Mouse (Mus musculus): Measurements from ENCODE around the gene Jph2. TPM values are rescaled to one million over a fixed set of nuclear protein-coding genes. Genes with fewer than 3 reads are reported as not detected.

Gene Jph2
- polyA plus RNA-seq, 1 experiment from 2014 or later: 0.19 TPM

DNA sequence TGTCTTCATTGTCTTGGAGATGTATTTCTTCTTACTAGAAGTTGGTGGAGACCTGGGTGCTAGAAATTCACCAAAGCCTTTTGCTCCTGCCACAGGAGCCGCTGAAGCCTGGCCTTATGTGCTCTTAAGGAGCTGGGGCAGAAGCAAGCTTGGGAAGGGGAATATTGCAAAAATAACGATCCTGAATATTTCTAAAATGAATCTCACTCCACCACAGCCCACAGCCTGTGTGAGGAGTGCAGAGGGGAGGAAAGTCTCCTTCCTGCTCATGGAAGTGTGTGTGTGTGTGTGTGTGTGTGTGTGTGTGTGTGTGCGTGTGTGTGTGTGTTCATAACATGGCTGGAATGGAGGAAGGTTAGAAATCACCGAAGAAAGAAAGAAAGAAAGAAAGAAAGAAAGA lies 977 bp upstream of the Jph2 start:
- H3K9ac ChIP-seq (ENCODE audit: low read length): no peak overlapping the region
- no peak overlapping the region for H3K4me2 ChIP-seq
- H3K36me3 ChIP-seq (ENCODE audit: control insufficient read depth, insufficient read depth, low read length): no peaks in the 10 kb centered on the region
- WGBS: 76% methylated on average over 4 of the region's 4 CpGs
- no peaks in the 10 kb centered on the region for H3K27me3 ChIP-seq (ENCODE audit: control insufficient read depth, insufficient read depth, low read length)
- H3K27ac ChIP-seq (ENCODE audit: low read depth, low read length): no peak overlapping the region
- no peaks in the 10 kb centered on the region for H3K9me3 ChIP-seq (ENCODE audit: control insufficient read depth, low read length)
- H3K4me3 ChIP-seq (ENCODE audit: low read depth, low read length): no peak overlapping the region
- no peak for DNase-seq (ENCODE audit: low spot score, missing footprints)
- no peak for ATAC-seq (ENCODE audit: low FRiP score)
- peaks cover 7% of the 10 kb centered on the region for H3K4me1 ChIP-seq (ENCODE audit: control insufficient read depth, insufficient read depth, low read length)

DNA sequence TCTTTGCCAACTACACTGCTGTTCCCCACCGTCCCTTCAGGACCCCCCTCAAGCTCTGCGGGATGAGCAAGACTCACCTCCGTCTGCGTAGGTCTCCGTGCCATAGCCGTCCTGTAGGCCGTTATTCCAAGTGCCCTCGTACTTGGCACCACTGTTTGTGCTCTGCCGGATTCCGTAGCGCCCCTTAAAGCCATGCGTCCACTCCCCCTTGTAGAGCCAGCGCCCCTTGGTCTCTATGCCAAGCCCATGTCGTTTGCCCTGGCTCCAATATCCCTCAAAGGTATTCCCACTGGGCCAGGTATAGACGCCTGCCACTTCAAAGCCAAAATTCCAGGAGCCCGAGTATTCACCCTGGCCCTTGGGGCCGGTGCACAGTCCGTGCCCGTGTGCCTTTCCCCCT lies 722 bp downstream of the Jph2 start:
- Histone ChIP-seq H3K4me1 (ENCODE audit: control insufficient read depth, insufficient read depth, low read length) (peaks cover 7% of the 10 kb centered on the region), H3K27me3 (ENCODE audit: control insufficient read depth, insufficient read depth, low read length) (no peaks in the 10 kb centered on the region), H3K36me3 (ENCODE audit: control insufficient read depth, insufficient read depth, low read length) (no peaks in the 10 kb centered on the region), H3K4me3 (ENCODE audit: low read depth, low read length) (no peak overlapping the region), H3K9me3 (ENCODE audit: control insufficient read depth, low read length) (no peaks in the 10 kb centered on the region), H3K9ac (ENCODE audit: low read length) (no peak overlapping the region), H3K4me2 (no peak overlapping the region), H3K27ac (ENCODE audit: low read depth, low read length) (no peak overlapping the region)
- DNase-seq (ENCODE audit: low spot score, missing footprints): no peak
- WGBS: 93% methylated on average over 19 of the region's 19 CpGs
- ATAC-seq (ENCODE audit: low FRiP score): no peak

DNA sequence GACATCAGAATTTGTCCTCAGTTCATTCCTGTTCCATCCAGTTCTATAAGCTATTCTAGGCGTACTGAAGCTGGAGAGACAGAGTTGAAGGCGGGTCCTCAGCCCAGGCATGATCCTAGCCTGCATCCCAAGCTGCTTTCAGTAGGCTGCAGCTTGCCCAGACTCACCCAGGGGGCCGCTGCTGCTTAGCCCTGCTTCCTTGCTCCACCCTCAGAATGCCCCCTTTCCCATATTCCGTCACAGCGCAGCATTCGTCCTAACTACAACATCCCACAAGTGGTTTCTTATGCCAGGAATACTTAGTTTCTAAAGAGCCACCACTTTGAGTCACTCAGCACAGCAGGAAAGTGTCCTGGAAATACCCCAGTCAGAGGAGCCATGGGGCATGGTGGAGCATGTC lies 2.8 kb downstream of the Jph2 start:
- no peak overlapping the region for H3K27ac ChIP-seq (ENCODE audit: low read depth, low read length)
- ATAC-seq (ENCODE audit: low FRiP score) (no peak), DNase-seq (ENCODE audit: low spot score, missing footprints) (no peak)
- 77% methylated on average over 6 of the region's 6 CpGs for WGBS
- no peak overlapping the region for H3K4me2 ChIP-seq
- no peaks in the 10 kb centered on the region for H3K36me3 ChIP-seq (ENCODE audit: control insufficient read depth, insufficient read depth, low read length)
- H3K9me3 ChIP-seq (ENCODE audit: control insufficient read depth, low read length): no peaks in the 10 kb centered on the region
- no peak overlapping the region for H3K4me3 ChIP-seq (ENCODE audit: low read depth, low read length)
- no peak overlapping the region for H3K9ac ChIP-seq (ENCODE audit: low read length)
- H3K4me1 ChIP-seq (ENCODE audit: control insufficient read depth, insufficient read depth, low read length): peaks cover 7% of the 10 kb centered on the region
- H3K27me3 ChIP-seq (ENCODE audit: control insufficient read depth, insufficient read depth, low read length): no peaks in the 10 kb centered on the region

DNA sequence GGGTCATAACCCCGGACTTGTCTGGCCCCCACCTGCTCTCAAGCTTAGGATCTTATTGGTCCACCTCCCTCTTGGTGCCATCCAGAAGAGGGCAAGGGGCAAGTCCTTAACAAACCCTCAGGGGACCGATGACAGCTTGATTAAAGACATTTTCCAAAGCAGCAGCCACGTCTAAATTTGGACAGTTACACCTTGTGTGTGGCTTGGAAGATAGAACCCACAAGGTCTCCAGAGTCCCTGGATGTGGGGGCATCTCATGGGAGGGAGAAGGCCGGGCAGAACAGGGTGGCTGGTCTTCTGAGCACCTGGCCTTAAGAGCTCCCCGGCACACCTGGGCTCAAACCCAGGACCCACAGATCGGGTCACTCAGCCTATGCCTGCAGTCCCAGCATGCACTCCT lies 3.8 kb downstream of the Jph2 start:
- Histone ChIP-seq H3K9ac (ENCODE audit: low read length) (no peak overlapping the region), H3K9me3 (ENCODE audit: control insufficient read depth, low read length) (no peaks in the 10 kb centered on the region), H3K36me3 (ENCODE audit: control insufficient read depth, insufficient read depth, low read length) (no peaks in the 10 kb centered on the region), H3K4me3 (ENCODE audit: low read depth, low read length) (no peak overlapping the region), H3K4me1 (ENCODE audit: control insufficient read depth, insufficient read depth, low read length) (peaks cover 7% of the 10 kb centered on the region), H3K27me3 (ENCODE audit: control insufficient read depth, insufficient read depth, low read length) (no peaks in the 10 kb centered on the region), H3K27ac (ENCODE audit: low read depth, low read length) (no peak overlapping the region), H3K4me2 (no peak overlapping the region)
- DNase-seq (ENCODE audit: low spot score, missing footprints) (no peak), ATAC-seq (ENCODE audit: low FRiP score) (no peak)
- 87% methylated on average over 6 of the region's 6 CpGs for WGBS

DNA sequence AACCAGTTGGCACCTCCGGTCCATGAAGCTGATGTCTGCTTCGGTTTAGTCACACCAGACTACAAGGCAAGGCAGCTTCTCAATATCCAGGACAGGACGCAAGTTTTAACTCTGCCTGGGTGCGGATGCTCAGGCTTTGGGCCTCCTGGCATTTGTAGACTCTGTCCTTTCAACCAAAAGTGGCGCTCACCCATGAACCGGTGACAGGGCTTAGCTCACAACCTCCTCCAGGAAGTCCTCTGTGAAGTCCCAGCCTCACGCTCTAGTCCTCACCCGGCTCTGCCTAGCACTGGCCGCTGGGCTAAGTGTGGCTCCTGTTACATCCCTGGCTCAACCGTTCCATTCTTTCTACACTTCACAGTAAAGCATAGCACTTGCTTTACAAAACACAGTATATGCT lies 4.6 kb downstream of the Jph2 start:
- Histone ChIP-seq H3K9me3 (ENCODE audit: control insufficient read depth, low read length) (no peaks in the 10 kb centered on the region), H3K4me3 (ENCODE audit: low read depth, low read length) (no peak overlapping the region), H3K36me3 (ENCODE audit: control insufficient read depth, insufficient read depth, low read length) (no peaks in the 10 kb centered on the region), H3K27me3 (ENCODE audit: control insufficient read depth, insufficient read depth, low read length) (no peaks in the 10 kb centered on the region), H3K4me1 (ENCODE audit: control insufficient read depth, insufficient read depth, low read length) (peaks cover 7% of the 10 kb centered on the region), H3K27ac (ENCODE audit: low read depth, low read length) (no peak overlapping the region), H3K9ac (ENCODE audit: low read length) (no peak overlapping the region), H3K4me2 (no peak overlapping the region)
- DNase-seq (ENCODE audit: low spot score, missing footprints) (no peak), ATAC-seq (ENCODE audit: low FRiP score) (no peak)
- WGBS: 92% methylated on average over 10 of the region's 10 CpGs

DNA sequence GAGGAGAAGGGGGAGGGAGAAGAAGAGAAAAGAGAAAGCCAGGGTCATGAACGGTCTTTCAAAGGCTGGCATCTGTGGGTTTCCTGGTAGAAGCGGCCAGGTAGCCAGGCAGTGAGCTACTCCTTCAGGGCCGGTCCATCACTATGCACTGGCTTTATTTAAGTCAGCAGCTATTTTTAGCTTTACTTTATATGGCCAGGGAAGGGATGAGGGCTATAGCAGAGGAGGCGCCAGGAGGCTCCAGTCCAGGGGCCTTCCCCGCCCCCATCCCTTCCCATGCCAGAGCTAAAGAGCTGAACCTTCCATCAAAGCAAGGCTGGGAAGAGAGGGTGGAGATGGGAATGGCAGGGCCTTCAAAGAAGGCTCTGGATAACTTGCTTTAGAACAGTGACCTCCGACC lies 5.4 kb downstream of the Jph2 start:
- ATAC-seq (ENCODE audit: low FRiP score): no peak
- H3K27ac ChIP-seq (ENCODE audit: low read depth, low read length): no peak overlapping the region
- H3K36me3 ChIP-seq (ENCODE audit: control insufficient read depth, insufficient read depth, low read length): no peaks in the 10 kb centered on the region
- H3K4me3 ChIP-seq (ENCODE audit: low read depth, low read length): no peak overlapping the region
- no peak overlapping the region for H3K9ac ChIP-seq (ENCODE audit: low read length)
- WGBS: 78% methylated on average over 6 of the region's 6 CpGs
- H3K9me3 ChIP-seq (ENCODE audit: control insufficient read depth, low read length): no peaks in the 10 kb centered on the region
- H3K4me2 ChIP-seq: no peak overlapping the region
- no peak for DNase-seq (ENCODE audit: low spot score, missing footprints)
- H3K27me3 ChIP-seq (ENCODE audit: control insufficient read depth, insufficient read depth, low read length): no peaks in the 10 kb centered on the region
- H3K4me1 ChIP-seq (ENCODE audit: control insufficient read depth, insufficient read depth, low read length): peaks cover under 1% of the 10 kb centered on the region; the same call in 1 of the 2 replicates

DNA sequence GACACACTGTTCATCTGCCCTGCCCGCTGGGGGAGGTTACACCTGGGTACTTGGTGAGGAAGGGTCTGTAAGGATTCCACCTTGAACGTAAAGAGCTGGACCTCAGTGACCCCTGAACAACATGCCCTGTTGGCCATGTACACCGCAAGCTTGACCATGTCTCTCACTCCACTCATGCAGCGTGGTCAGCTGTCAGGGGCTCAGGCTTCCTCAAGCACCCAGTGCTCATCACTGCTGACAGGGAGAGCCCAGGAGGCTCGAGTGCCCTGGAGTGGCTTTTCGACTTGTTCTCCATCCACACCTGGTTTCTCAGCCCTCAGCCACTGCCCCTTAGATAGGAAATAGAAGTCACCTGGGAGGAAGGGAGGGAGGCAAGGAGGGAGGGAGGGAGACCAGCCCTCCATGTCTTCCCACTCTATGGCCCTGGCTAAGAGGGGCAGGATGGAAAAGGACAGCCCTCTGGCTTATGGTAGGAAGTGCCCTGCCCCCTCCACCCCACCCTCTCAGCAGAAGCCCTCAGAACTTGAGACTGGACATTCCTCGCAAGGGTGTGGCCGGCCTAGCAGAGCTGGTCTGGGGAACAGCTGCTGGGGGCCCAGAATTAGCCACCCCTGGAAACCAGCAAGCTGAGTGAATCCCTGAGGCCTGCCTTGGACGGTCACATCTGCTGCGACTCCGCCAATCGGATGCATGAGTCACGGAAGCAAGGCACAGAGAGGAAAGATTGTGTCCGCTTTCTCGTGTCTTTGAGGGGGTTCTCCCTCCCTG lies 11.2 kb downstream of the Jph2 start:
- DNase-seq (ENCODE audit: low spot score, missing footprints) (no peak), ATAC-seq (ENCODE audit: low FRiP score) (no peak)
- Histone ChIP-seq H3K27me3 (ENCODE audit: control insufficient read depth, insufficient read depth, low read length) (no peaks in the 10 kb centered on the region), H3K4me2 (no peak overlapping the region), H3K27ac (ENCODE audit: low read depth, low read length) (no peak overlapping the region), H3K4me1 (ENCODE audit: control insufficient read depth, insufficient read depth, low read length) (no peaks in the 10 kb centered on the region), H3K36me3 (ENCODE audit: control insufficient read depth, insufficient read depth, low read length) (no peaks in the 10 kb centered on the region), H3K4me3 (ENCODE audit: low read depth, low read length) (no peak overlapping the region), H3K9ac (ENCODE audit: low read length) (no peak overlapping the region), H3K9me3 (ENCODE audit: control insufficient read depth, low read length) (no peaks in the 10 kb centered on the region)
- 76% methylated on average over 15 of the region's 15 CpGs for WGBS

DNA sequence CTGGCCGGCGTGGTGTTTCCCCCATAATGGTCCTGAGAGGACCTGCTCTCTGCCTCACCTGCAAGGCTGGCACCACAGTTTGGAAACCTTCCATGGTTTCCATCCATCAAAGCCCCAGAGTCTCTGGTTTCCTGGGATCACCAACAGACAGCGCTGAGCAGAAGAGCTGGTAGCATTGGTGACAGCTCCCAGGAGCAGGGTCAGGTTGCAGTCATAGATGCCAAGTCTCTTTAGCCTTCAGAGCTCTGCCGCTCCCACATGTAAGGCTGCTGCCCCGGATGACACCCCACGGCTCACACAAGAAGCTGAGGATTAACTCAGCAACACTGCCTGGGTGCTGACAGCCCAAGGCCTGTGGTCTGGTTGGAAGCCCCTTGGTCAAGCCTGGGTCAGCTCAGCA lies 12.7 kb downstream of the Jph2 start:
- Histone ChIP-seq H3K27me3 (ENCODE audit: control insufficient read depth, insufficient read depth, low read length) (no peaks in the 10 kb centered on the region), H3K4me2 (no peak overlapping the region), H3K27ac (ENCODE audit: low read depth, low read length) (no peak overlapping the region), H3K9ac (ENCODE audit: low read length) (no peak overlapping the region), H3K9me3 (ENCODE audit: control insufficient read depth, low read length) (no peaks in the 10 kb centered on the region), H3K36me3 (ENCODE audit: control insufficient read depth, insufficient read depth, low read length) (no peaks in the 10 kb centered on the region), H3K4me1 (ENCODE audit: control insufficient read depth, insufficient read depth, low read length) (no peaks in the 10 kb centered on the region), H3K4me3 (ENCODE audit: low read depth, low read length) (no peak overlapping the region)
- no peak for ATAC-seq (ENCODE audit: low FRiP score)
- WGBS: 86% methylated on average over 6 of the region's 6 CpGs
- no peak for DNase-seq (ENCODE audit: low spot score, missing footprints)

DNA sequence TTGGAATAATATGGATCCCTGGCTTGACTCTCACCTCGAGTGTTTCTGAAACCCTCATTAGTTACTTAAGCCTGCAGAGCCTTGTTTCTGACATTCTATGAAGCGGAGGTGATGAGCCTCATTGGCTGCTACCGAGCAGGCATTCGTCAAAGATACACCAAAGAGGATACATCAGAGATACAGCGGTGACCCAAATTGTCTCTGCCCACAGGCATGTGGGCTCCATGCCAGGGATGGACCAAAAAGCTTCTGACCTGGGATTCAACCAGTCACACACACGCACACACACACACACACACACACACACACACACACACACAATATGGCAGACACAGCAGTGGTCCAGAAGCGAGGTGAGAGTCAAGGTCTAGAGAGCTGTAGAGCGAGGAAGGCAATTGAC lies 16.5 kb downstream of the Jph2 start:
- H3K4me3 ChIP-seq (ENCODE audit: low read depth, low read length): no peak overlapping the region
- H3K27ac ChIP-seq (ENCODE audit: low read depth, low read length): no peak overlapping the region
- no peak for ATAC-seq (ENCODE audit: low FRiP score)
- H3K4me2 ChIP-seq: no peak overlapping the region
- peaks cover 2% of the 10 kb centered on the region; the same call in 1 of the 2 replicates for H3K27me3 ChIP-seq (ENCODE audit: control insufficient read depth, insufficient read depth, low read length)
- no peaks in the 10 kb centered on the region for H3K9me3 ChIP-seq (ENCODE audit: control insufficient read depth, low read length)
- H3K4me1 ChIP-seq (ENCODE audit: control insufficient read depth, insufficient read depth, low read length): no peaks in the 10 kb centered on the region
- H3K9ac ChIP-seq (ENCODE audit: low read length): no peak overlapping the region
- 89% methylated on average over 8 of the region's 8 CpGs for WGBS
- no peak for DNase-seq (ENCODE audit: low spot score, missing footprints)
- no peaks in the 10 kb centered on the region for H3K36me3 ChIP-seq (ENCODE audit: control insufficient read depth, insufficient read depth, low read length)

All from midbrain, embryonic 11.5 days (tissue).